Mouse (Mus musculus) megakaryocyte, embryonic 14.5 days (primary cell): ENCODE measurements at regions not wholly inside any gene's neighbourhood (a gene's known extent, or its start where the extent isn't known, plus 50 kb on each side); places are given as distances from the start of the nearest gene placed in this dataset.

Experiments used
- FLI1 ChIP-seq: IDR thresholded peaks from 2 replicates; pipeline ENCODE4 v1.6.1; 2012; ENCODE audit warnings: low read length, inconsistent platforms, mixed read lengths
- GATA1 ChIP-seq: IDR thresholded peaks from 3 replicates; pipeline ENCODE4 v1.6.1; 2012; ENCODE audit warnings: mixed read lengths, low read length, inconsistent platforms, borderline replicate concordance

DNA sequence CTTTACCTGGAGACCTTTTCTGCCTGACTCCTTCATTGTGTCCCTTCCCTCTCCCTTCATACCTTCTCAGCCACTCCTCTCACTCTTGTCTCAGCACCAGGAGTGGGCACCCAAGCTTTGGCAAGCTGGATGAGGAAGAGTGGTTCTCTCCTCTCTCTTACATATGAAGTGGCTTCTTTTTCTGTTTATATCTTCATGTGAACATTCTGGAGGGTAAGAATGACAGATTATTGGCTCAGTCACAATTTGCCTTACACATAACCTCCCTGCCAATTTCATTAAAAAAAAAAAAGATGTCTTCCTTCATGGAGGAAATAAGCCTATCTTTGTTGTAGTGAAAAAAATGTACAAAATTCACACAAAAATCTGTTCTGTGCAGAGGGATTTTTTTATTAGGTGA, 513.8 kb downstream of the Plcl1 start:
- TF ChIP-seq GATA1 (no peak), FLI1 (no peak)
